Mouse (Mus musculus) lung, adult 2 months (tissue): ENCODE measurements around the gene Trpt1. TPM values are rescaled to one million over a fixed set of nuclear protein-coding genes. Genes with fewer than 3 reads are reported as not detected.

Experiments used
- DNase-seq: peaks from one replicate; pipeline ENCODE4 v3.0.0; 2022
- H3K4me1 ChIP-seq: fragments of 200-500 bp; 2 replicates; pipeline ENCODE4 v1.6.1; 2011; ENCODE audit warnings: low read length; ENCODE audit not compliant: control insufficient read depth, insufficient read depth
- H3K4me3 ChIP-seq: fragments of 200-500 bp; replicated peaks from 2 replicates; pipeline ENCODE3; 2011; ENCODE audit warnings: low read depth, mild to moderate bottlenecking, control low read depth, low read length; ENCODE audit errors: extremely low read depth
- CTCF ChIP-seq: fragments of 200-500 bp; IDR thresholded peaks from 2 replicates; pipeline ENCODE4 v1.5.1; 2011; ENCODE audit warnings: mild to moderate bottlenecking, low read length, control low read depth; ENCODE audit not compliant: insufficient read depth
- POLR2A ChIP-seq: fragments of 200-500 bp; IDR thresholded peaks from 2 replicates; pipeline ENCODE4 v1.6.1; 2011; ENCODE audit warnings: low read depth, mild to moderate bottlenecking, control low read depth, low read length, borderline replicate concordance; ENCODE audit errors: extremely low read depth
- WGBS: fragments of 180-500 bp; shearing (Covaris S2); methylation state at CpG from one replicate; pipeline ENCODE4 v1.1.7; 2018; 5-methylcytosine and 5-hydroxymethylcytosine counted together
- polyA plus RNA-seq: library from polyadenylated mRNA; depleted of rRNA; stranded (reverse); fragments of >200 nt; gene quantifications from 2 replicates; pipeline ENCODE4 v1.2.3, GENCODE M21; 2012; rRNA removed

The Trpt1 gene
- polyA plus RNA-seq, 1 experiment, result 15.1 TPM

DNA sequence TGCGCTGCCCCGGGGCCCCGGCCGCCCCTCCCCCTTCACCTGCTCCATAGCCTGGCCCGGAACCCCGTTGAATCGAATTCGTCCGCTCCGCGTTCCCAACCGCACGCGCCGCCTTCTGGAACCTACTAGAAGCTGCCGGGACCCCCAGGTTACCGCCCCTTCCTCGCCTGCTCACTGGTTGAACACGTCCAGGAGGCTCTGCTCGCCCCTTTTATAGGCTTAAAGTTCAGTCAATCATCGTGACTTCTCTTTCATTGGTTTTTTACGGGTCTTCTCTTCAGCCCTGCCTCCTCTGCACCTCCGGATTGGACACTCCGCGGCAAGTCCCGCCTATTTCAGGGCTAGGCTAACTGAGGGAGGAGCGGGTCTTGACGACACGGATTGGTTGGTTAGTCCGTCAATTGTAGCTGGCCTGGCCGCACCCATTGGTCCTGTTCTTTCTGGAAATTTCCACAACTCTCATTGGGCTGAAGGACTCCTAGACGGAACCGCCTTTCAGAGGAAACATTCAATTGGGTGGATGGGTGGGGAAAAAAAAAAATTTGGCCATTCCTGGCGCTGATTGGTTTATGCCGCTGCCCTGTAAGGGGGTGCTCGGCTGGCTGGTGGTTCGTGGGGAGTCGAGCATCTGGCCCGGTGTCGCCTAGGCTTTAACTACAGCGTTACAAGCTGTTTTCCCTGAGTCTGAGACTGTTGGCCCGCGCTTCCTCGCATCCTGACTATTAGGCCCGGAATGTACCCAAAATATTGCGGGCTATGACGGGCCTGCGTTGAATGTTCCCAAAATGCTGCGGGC is 44.1 kb downstream of the Trpt1 start, which contains the start of gene Stip1:
Stip1 (minus strand) TSS at position 127 of the 796 bp plus-strand sequence.
- Histone ChIP-seq H3K4me1 (peaks cover 5% of the 10 kb centered on the region), H3K4me3 (peak within 1 kb of the TSS; percentile 82)
- peak; percentile 99 for TF ChIP-seq POLR2A
- no peak for TF ChIP-seq CTCF
- under 1% methylated on average over 49 of the region's 49 CpGs for WGBS
- peak; percentile 99 for DNase-seq

DNA sequence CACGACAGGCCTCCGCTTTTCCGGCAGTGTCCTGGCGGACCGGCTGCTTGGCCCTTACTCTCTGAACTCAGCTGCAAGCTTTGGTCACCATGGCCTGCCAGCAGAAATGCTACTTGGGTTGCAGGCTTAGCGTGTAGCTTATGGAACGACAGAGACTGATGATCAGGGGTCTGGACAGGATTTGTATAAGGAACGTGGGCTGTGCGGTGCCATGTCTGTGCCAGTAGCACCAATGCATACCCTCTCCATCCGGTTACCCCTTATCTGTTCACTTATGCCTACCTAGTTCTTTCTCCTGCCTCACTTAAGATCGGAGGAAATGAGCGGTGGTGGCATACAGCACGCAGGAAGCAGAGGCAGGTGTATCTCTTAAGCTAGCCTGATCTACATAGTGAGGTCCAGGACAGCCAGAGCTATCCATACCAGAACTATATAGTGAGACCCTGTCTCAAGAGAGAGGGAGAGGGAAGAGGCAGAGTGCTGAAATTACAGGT is 44.8 kb downstream of the Trpt1 start:
- Histone ChIP-seq H3K4me3 (peak overlapping the region; percentile 82), H3K4me1 (peaks cover 5% of the 10 kb centered on the region)
- no peak for DNase-seq
- TF ChIP-seq CTCF (no peak), POLR2A (no peak)
- 12% methylated on average over 13 of the region's 13 CpGs for WGBS

DNA sequence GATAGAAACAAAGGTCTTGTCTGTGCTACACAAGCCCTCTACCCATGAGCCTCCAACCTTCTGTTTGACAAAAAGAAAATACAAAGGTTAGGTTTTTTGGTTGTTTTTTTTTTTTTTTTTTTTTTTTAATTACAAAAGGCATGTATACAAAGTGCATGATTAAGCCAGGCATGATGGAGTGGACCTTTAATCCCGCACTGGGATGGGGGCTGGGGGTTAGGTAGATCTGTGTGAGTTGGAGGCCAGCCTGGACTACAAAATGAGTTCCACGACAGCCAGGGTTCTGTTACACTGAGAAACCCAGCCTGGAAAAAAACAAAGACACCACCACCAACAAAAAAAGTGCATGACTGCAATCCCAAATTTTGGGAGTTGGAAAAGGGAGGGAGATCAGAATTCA is 45.2 kb downstream of the Trpt1 start:
- TF ChIP-seq CTCF, result no peak
- TF ChIP-seq POLR2A, result no peak
- 84% methylated on average over 2 of the region's 2 CpGs for WGBS
- no peak for DNase-seq
- H3K4me1 ChIP-seq, result peaks cover 5% of the 10 kb centered on the region
- no peak overlapping the region for H3K4me3 ChIP-seq

DNA sequence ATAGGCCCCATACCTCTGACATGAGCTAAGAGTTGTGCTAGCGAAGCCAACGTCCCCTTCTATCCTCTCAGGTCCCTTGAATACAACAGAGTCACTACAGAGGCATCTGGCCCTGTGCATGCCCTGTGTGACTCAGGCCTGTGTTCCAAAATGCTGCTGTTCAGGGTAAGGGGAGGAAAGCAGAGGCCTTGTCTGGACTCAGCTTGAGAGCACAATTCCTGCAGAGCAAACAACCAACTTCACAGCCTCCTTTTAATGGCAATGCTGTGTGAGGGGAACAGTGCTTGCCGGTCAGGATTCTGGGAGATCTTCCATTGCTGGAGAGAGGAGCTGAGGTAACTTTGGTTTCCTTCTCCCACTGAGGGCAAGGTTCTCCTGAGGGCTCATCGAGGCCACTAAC is 48.3 kb downstream of the Trpt1 start:
- no peak for DNase-seq
- Histone ChIP-seq H3K4me3 (no peak overlapping the region), H3K4me1 (0 out of 2 replicates have a peak, but pooled peaks cover 2% of the 10 kb centered on the region)
- TF ChIP-seq POLR2A (no peak), CTCF (no peak)
- 59% methylated on average over 4 of the region's 4 CpGs for WGBS

DNA sequence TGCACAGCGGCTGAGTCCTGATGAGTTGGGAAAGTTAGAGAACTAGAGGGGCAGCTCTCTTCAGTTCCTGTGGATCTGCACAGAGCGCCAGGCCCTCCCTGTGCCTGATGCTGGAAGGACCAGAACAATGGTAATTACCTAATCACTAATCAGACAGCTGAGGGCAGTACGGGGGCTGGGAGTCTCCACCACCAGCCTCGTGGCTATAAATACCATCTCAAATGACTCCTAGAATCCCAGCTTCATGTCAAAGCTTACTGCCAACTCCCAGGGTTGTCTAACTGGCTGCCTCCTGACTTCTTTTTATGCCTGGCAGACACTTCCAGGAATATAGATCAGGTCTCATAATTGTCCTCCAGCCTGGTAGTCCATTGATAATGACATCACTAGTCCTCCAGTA is 48.8 kb downstream of the Trpt1 start:
- no peak overlapping the region for H3K4me3 ChIP-seq
- 51% methylated on average over 4 of the region's 4 CpGs for WGBS
- DNase-seq, result no peak
- TF ChIP-seq CTCF, result no peak
- no peak for TF ChIP-seq POLR2A
- 0 out of 2 replicates have a peak, but pooled peaks cover 2% of the 10 kb centered on the region for H3K4me1 ChIP-seq

Other genes with a start within 250 kb of the Trpt1 start
- gene Rps6ka4, start 155.5 kb upstream of the Trpt1 start, polyA plus RNA-seq, result 45.9 and 49.8 TPM in 2 replicates
- 17.3 and 19.9 TPM in 2 replicates for gene Ccdc88b, start 137.9 kb upstream of the Trpt1 start, polyA plus RNA-seq
- 115 and 120 TPM in 2 replicates for gene Trmt112, start 86.4 kb upstream of the Trpt1 start, polyA plus RNA-seq
- gene Prdx5, start 86.0 kb upstream of the Trpt1 start, polyA plus RNA-seq, result 110 and 148 TPM in 2 replicates
- gene Esrra, start 74.3 kb upstream of the Trpt1 start, polyA plus RNA-seq, result 42.9 and 43.8 TPM in 2 replicates
- 0.16 and 0.49 TPM in 2 replicates for gene Catsperz, start 70.8 kb upstream of the Trpt1 start, polyA plus RNA-seq
- 0.17 TPM in 1 of 2 replicates, not detected in the other for gene Kcnk4, start 61.6 kb upstream of the Trpt1 start, polyA plus RNA-seq
- 57.3 and 75.5 TPM in 2 replicates for gene Bad, start 54.3 kb upstream of the Trpt1 start, polyA plus RNA-seq
- 77.6 and 85.1 TPM in 2 replicates for gene Gpr137, start 53.7 kb upstream of the Trpt1 start, polyA plus RNA-seq
- 47.1 and 53.6 TPM in 2 replicates for gene Ppp1r14b, start 21.2 kb upstream of the Trpt1 start, polyA plus RNA-seq
- gene Plcb3, start 19.7 kb upstream of the Trpt1 start, polyA plus RNA-seq, result 109 and 124 TPM in 2 replicates
- 42.3 and 51.3 TPM in 2 replicates for gene Fkbp2, start 15.6 kb upstream of the Trpt1 start, polyA plus RNA-seq
- 30.1 and 35.3 TPM in 2 replicates for gene Vegfb, start 8.5 kb upstream of the Trpt1 start, polyA plus RNA-seq
- gene Dnajc4, start 3.6 kb upstream of the Trpt1 start, polyA plus RNA-seq, result 36.9 and 38.9 TPM in 2 replicates
- gene Nudt22, start within 50 bp of the Trpt1 start, polyA plus RNA-seq, result 27.5 and 29.9 TPM in 2 replicates
- 36.8 and 41.6 TPM in 2 replicates for gene Fermt3, start 23.3 kb downstream of the Trpt1 start, polyA plus RNA-seq
- gene Stip1, start 43.8 kb downstream of the Trpt1 start, polyA plus RNA-seq, result 25.0 and 31.4 TPM in 2 replicates
- gene Macrod1, start 60.7 kb downstream of the Trpt1 start, polyA plus RNA-seq, result 42.0 and 44.3 TPM in 2 replicates
- gene Flrt1, start 109.6 kb downstream of the Trpt1 start, polyA plus RNA-seq, result 0.29 and 0.40 TPM in 2 replicates
- gene Otub1, start 210.2 kb downstream of the Trpt1 start, polyA plus RNA-seq, result 74.5 and 82.0 TPM in 2 replicates
- 984 and 1,290 TPM in 2 replicates for gene Cox8a, start 221.5 kb downstream of the Trpt1 start, polyA plus RNA-seq
- gene Naa40, start 245.1 kb downstream of the Trpt1 start, polyA plus RNA-seq, result 14.9 and 18.5 TPM in 2 replicates